Mouse (Mus musculus): ENCODE data around the gene Vmn2r80.
"Not testable (repeated sequence)": the region's sequence is repeated elsewhere in the genome, so short reads cannot be mapped to it uniquely, and the experiment has no call there.

Vmn2r80 gene

DNA sequence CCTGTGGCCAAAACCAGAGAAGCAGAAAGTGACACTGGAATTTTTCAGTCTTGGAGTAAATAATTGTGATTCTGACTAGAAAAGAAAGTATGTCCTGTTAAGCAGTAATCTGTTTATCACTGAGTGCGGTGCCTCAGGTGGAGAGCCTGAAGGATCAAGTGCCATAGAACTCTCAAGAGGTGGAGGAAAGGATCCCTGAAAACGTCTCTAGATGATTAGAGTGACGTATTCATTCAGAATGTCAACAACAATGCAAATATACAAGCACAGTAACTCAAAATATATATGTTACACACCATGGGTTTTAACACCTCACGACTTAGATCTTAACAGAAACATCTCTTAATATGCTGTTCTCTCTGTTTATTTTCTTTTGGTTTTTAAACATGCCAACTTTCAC lies at the start of gene Vmn2r80:
TSS of gene Vmn2r80 (plus strand) at position 301 of the 400 bp plus-strand sequence.
- in situ Hi-C loops (cut with MboI, MseI): not testable (repeated sequence)

GRCm38 (mm10) chr10:79106325-79107282 lies 42.0 kb upstream of the Vmn2r80 start:
- in situ Hi-C loops (cut with MboI, MseI): loop anchor here (25.0 kb wide), 1 partner anchor 469 kb away; no protein-coding TSS in a partner anchor

GRCm38 (mm10) chr10:79107531-79107930 lies 41.0 kb upstream of the Vmn2r80 start:
- in situ Hi-C loops (cut with MboI, MseI): loop anchor here (25.0 kb wide), 1 partner anchor 470 kb away; no protein-coding TSS in a partner anchor

- in situ Hi-C loops (cut with MboI, MseI): loop anchor here (25.0 kb wide), 1 partner anchor 472 kb away; no protein-coding TSS in a partner anchor
These were observed 39.4 kb upstream of the Vmn2r80 start for GRCm38 (mm10) chr10:79109156-79109555.

- in situ Hi-C loops (cut with MboI, MseI): loop anchor here (10.0 to 25.0 kb wide), 2 partner anchors 356 to 473 kb away; partner anchors contain the start of gene Ccdc105
These were observed 38.1 kb upstream of the Vmn2r80 start for GRCm38 (mm10) chr10:79110482-79110881.

- in situ Hi-C loops (cut with MboI, MseI): loop anchor here (10.0 to 25.0 kb wide), 2 partner anchors 360 to 478 kb away; partner anchors contain the start of gene Ccdc105
These were observed 33.5 kb upstream of the Vmn2r80 start for GRCm38 (mm10) chr10:79115085-79115484.

DNA sequence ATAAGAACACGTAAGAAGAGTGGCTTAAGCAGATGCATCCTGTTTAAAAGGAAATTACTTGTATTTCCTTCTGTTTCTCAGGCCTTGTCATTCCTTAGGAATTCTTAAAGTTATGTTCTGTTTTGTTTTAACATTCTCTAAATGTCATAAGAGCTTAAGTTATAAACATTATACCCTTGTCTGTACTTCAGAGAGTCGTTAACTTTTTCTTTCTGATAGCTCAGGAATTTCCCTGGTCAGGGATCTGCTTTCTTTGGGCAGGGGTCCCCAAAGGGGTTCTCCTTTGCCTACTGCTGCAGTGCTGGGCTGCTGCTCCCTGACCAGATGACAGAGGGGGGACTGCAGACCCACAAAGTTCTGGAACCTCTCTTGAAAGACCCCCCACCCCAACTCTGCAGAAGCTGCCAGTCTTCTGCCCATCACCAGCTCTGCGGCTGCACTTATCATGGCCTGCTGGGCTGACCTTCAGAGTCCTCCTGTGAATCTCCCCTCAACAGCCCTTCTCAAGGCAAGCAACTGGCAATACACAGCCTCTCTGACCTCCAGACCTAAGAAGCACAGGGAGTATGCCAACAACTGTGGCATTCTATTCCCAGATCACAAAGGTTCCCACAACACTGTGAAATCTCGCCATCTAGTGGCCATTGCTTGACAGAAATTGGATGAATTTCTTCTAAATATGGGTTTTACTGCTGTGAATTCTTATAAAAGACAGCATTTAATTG lies 32.3 kb upstream of the Vmn2r80 start:
- in situ Hi-C loops (cut with MboI, MseI): loop anchor here (10.0 to 25.0 kb wide), 2 partner anchors 361 to 479 kb away; partner anchors contain the start of gene Ccdc105

DNA sequence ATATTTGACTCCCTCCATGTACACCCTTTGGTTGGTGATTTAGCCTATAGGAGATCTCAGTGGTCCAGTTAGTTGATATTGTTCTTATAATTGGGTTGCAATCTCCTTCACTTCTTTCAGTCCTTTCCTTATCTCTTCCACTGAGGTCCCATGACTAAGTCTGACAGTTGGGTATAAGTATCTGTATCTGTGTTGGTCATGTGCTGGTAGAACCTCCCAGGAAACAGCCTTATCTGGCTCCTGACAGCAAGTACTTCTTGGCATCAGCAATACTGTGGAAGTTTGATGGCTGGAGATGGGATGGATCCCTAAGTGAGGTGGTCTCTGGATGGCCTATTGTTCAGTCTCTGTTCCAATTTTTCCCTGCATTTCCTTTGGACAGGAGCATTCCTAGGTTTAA lies 3.0 kb downstream of the Vmn2r80 start:
- in situ Hi-C loops (cut with MboI, MseI): no loop called here

GRCm38 (mm10) chr10:79199973-79200372 lies 51.4 kb downstream of the Vmn2r80 start:
- in situ Hi-C loops (cut with MboI, MseI): not testable (repeated sequence)

DNA sequence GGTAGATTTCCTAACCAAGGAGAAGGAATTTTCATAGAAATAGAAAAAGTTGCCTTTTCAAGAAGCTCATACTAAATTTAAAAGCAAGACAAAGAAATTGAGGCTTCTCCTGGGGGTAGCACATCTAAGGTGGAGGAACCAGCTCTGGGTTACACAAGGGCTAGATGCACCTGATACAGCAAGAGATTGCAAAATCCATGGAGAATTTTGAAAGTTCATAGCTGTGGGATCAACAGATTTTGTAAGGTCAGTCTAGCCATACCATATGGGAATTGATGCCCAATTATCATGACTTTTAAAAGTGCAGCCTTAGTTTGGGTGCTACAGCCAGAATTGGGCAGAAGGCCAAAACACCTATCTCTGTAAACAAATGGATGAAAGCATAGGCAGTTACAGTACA lies 71.9 kb downstream of the Vmn2r80 start:
- in situ Hi-C loops (cut with MboI, MseI): no loop called here

DNA sequence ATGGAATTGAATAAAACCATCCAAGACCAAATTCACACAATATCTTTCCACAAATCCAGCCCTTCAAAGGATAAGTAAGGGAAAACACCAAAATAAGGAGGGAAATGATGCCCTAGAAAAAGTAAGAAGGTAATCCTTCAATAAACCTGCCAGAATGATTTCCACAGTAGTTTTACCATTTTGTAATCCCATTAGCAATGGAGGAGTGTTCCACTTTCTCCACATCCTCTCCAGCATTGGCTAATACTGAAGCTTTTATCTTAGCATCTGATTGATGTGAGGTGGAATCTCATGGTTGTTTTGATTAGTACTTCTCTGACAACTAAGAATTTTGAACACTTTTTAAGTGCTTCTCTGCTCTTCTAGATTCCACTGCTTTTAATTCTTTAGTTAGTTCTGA lies 73.0 kb downstream of the Vmn2r80 start:
- in situ Hi-C loops (cut with MboI, MseI): no loop called here

- in situ Hi-C loops (cut with MboI, MseI): no loop called here
These were observed 73.6 kb downstream of the Vmn2r80 start for GRCm38 (mm10) chr10:79222214-79222613.

All from T-helper 2 cell (primary cell).